Mouse (Mus musculus) neural tube, embryonic 14.5 days (tissue): ENCODE measurements around the gene Sec23a. TPM values are rescaled to one million over a fixed set of nuclear protein-coding genes. Genes with fewer than 3 reads are reported as not detected.
A peak's percentile ranks its signal among the peaks of the same experiment; 100 is the strongest.

Source experiments
- ATAC-seq: fragments of 200-750 bp; cut with Nextera tagmentation; 2 replicates; pipeline ENCODE4 v1.8.0; 2017; ENCODE audit warnings: low read depth, mild to moderate bottlenecking, moderate TSS enrichment, moderate library complexity
- H3K27ac ChIP-seq: fragments of 300-500 bp; sonication (generic); 2 replicates; pipeline ENCODE4 v1.5.1; 2014; ENCODE audit warnings: low read depth, mild to moderate bottlenecking, control low read depth, low read length, moderate library complexity, mixed read lengths
- H3K27me3 ChIP-seq: fragments of 300-500 bp; sonication (generic); 2 replicates; pipeline ENCODE4 v1.6.1; 2014; ENCODE audit warnings: low read length; ENCODE audit not compliant: control insufficient read depth, insufficient read depth
- H3K36me3 ChIP-seq: fragments of 300-500 bp; sonication (generic); 2 replicates; pipeline ENCODE4 v1.6.1; 2014; ENCODE audit warnings: low read length, mixed read lengths; ENCODE audit not compliant: control insufficient read depth, insufficient read depth
- H3K4me1 ChIP-seq: fragments of 300-500 bp; sonication (generic); 2 replicates; pipeline ENCODE4 v1.6.1; 2014; ENCODE audit warnings: low read length; ENCODE audit not compliant: control insufficient read depth, insufficient read depth
- H3K4me2 ChIP-seq: fragments of 300-500 bp; sonication (generic); 2 replicates; pipeline ENCODE4 v1.6.1; 2014; ENCODE audit warnings: mild to moderate bottlenecking, low read depth, low read length, control low read depth
- H3K4me3 ChIP-seq: fragments of 300-500 bp; sonication (generic); 2 replicates; pipeline ENCODE4 v1.5.1; 2014; ENCODE audit warnings: low read depth, low read length, control low read depth, mixed read lengths
- H3K9ac ChIP-seq: fragments of 300-500 bp; sonication (generic); replicated peaks from 2 replicates; pipeline ENCODE4 v1.6.1; 2014; ENCODE audit warnings: low read depth, mild to moderate bottlenecking, control low read depth, low read length, mixed read lengths
- H3K9me3 ChIP-seq: fragments of 300-500 bp; sonication (generic); 2 replicates; pipeline ENCODE4 v1.6.1; 2016; ENCODE audit warnings: low read length; ENCODE audit not compliant: control insufficient read depth
- WGBS: fragments of 180-500 bp; shearing (Covaris S2); extraction: QIAGEN DNeasy Blood & Tissue Kit; methylation state at CpG from one replicate; pipeline ENCODE4 v1.1.7; 2014; 5-methylcytosine and 5-hydroxymethylcytosine counted together
- polyA plus RNA-seq: library from polyadenylated mRNA; unstranded; fragments of >200 nt; fragmentation: Nextera tagmentation; extraction: Ambion mirVana; gene quantifications from 2 replicates; pipeline ENCODE4 v1.2.1, GENCODE M21; 2014

The Sec23a gene
- polyA plus RNA-seq, 1 experiment from 2014 or later: 127 TPM

DNA sequence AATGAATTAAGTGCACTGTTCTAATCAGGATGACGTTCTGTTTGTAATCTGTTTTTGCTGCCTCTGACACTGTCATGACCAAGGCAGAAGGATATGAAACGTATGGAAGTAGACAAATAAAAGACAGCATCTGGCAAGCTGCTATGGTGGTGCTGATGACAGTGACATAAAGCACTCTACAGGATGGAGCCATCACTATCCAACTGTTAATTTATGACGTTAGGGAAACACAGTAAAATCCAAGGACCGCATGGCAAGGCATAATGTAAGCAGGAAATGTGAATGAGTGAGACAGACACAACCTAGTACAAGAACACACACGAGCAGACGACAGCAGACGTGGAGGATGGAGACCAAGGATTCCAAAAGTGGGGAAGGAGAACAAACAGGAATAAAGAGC, 55.2 kb downstream of the Sec23a start:
- H3K27ac ChIP-seq: no peak overlapping the region
- H3K27me3 ChIP-seq: no peaks in the 10 kb centered on the region
- H3K4me1 ChIP-seq: no peaks in the 10 kb centered on the region
- 68% methylated on average over 7 of the region's 7 CpGs for WGBS
- no peak overlapping the region for H3K4me3 ChIP-seq
- no peaks in the 10 kb centered on the region for H3K9me3 ChIP-seq
- H3K4me2 ChIP-seq: no peak overlapping the region
- ATAC-seq: peak; percentile 65; the same call in 1 of the 2 replicates
- H3K36me3 ChIP-seq: no peaks in the 10 kb centered on the region
- H3K9ac ChIP-seq: no peak overlapping the region

DNA sequence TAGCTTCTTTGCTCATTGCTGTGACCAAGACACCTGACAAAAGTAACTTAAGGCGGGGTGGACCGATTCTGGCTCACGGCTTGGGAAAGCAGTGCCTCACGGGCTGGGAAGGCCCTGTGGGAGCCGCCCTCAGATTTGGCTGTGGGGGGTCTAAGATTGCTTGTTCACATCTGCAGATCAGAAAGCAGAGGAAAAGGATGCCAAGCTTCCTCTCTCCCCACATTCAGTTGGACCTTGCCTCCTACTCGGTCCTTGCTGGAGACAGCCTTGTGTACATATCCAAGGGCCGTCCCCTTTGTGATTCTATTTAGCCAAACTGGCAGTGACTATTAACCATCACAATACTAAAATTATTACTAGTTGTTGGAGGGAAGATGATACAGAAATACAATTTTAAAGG, 55.7 kb downstream of the Sec23a start:
- no peak overlapping the region for H3K4me2 ChIP-seq
- 78% methylated on average over 7 of the region's 7 CpGs for WGBS
- H3K4me1 ChIP-seq: no peaks in the 10 kb centered on the region
- no peaks in the 10 kb centered on the region for H3K27me3 ChIP-seq
- no peak overlapping the region for H3K4me3 ChIP-seq
- H3K36me3 ChIP-seq: no peaks in the 10 kb centered on the region
- H3K27ac ChIP-seq: no peak overlapping the region
- no peaks in the 10 kb centered on the region for H3K9me3 ChIP-seq
- no peak for ATAC-seq
- no peak overlapping the region for H3K9ac ChIP-seq

DNA sequence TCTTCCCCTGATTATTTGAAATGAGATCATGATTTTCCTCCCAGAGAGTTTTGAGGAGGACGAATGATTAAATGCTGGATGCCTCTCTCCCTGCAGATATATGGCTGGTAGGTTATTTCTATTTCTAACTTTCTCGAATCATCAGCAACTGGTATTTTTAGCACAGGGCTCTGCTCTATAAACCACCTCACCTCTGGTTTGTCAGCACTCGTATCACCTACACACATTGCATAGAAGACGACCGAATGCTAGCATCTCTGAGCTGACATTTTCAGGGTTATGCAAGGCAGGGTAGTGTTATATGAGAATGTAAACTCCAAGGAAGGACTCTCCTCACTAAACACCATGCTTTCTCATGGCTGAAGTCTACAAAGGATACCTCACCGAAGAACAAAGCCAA, 63.9 kb downstream of the Sec23a start:
- no peaks in the 10 kb centered on the region for H3K27me3 ChIP-seq
- ATAC-seq: no peak
- H3K27ac ChIP-seq: no peak overlapping the region
- H3K9me3 ChIP-seq: no peaks in the 10 kb centered on the region
- H3K4me2 ChIP-seq: no peak overlapping the region
- 89% methylated on average over 6 of the region's 6 CpGs for WGBS
- H3K36me3 ChIP-seq: no peaks in the 10 kb centered on the region
- no peaks in the 10 kb centered on the region for H3K4me1 ChIP-seq
- H3K9ac ChIP-seq: no peak overlapping the region
- no peak overlapping the region for H3K4me3 ChIP-seq

DNA sequence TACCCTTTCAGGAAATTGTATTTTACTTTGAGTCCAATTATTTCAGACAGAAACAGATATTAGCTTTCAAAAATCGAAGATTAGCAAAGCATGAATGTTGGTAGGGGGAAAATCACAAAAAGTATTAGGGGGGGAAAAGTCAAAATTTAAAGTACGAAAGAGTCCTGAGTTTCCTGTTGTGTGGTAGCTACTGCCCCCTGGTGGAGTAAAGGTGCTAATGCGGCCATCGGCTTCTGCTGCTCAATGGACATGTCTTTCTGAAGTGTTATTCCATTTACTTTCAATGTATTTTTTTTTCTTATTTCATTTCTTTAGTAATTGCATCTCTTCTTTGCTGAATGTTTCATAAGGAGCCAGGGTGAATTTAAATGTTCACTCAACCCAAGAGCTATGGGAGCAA, 64.6 kb downstream of the Sec23a start:
- Histone ChIP-seq H3K27me3 (no peaks in the 10 kb centered on the region), H3K4me3 (no peak overlapping the region), H3K36me3 (no peaks in the 10 kb centered on the region), H3K9me3 (no peaks in the 10 kb centered on the region), H3K27ac (no peak overlapping the region), H3K4me2 (no peak overlapping the region), H3K9ac (no peak overlapping the region), H3K4me1 (no peaks in the 10 kb centered on the region)
- 25% methylated on average over 4 of the region's 4 CpGs for WGBS
- no peak for ATAC-seq

GRCm38 (mm10) chr12:58942544-58942943, 69.3 kb downstream of the Sec23a start:
- Histone ChIP-seq H3K9me3 (no peaks in the 10 kb centered on the region), H3K4me2 (no peak overlapping the region), H3K9ac (no peak overlapping the region), H3K4me3 (no peak overlapping the region), H3K36me3 (no peaks in the 10 kb centered on the region), H3K27ac (no peak overlapping the region), H3K27me3 (no peaks in the 10 kb centered on the region), H3K4me1 (no peaks in the 10 kb centered on the region)
- ATAC-seq: no peak
- WGBS: 25% methylated on average over 4 of the region's 4 CpGs

- 79% methylated on average over 4 of the region's 4 CpGs for WGBS
These were observed 77.2 kb downstream of the Sec23a start for GRCm38 (mm10) chr12:58934580-58934979.

GRCm38 (mm10) chr12:58924996-58925395, 86.8 kb downstream of the Sec23a start:
- WGBS: 93% methylated on average over 15 of the region's 15 CpGs
- Histone ChIP-seq H3K9ac (no peak overlapping the region), H3K27me3 (no peaks in the 10 kb centered on the region), H3K4me2 (no peak overlapping the region), H3K4me1 (no peaks in the 10 kb centered on the region), H3K4me3 (no peak overlapping the region), H3K9me3 (no peaks in the 10 kb centered on the region), H3K27ac (no peak overlapping the region), H3K36me3 (no peaks in the 10 kb centered on the region)
- no peak for ATAC-seq

More at GRCm38 (mm10) chr12:58934580-58934979, 77.2 kb downstream of the Sec23a start:
- Histone ChIP-seq H3K9ac (no peak overlapping the region), H3K4me1 (no peaks in the 10 kb centered on the region), H3K36me3 (no peaks in the 10 kb centered on the region), H3K27me3 (no peaks in the 10 kb centered on the region), H3K9me3 (no peaks in the 10 kb centered on the region), H3K4me3 (no peak overlapping the region), H3K4me2 (no peak overlapping the region), H3K27ac (no peak overlapping the region)
- no peak for ATAC-seq

- Histone ChIP-seq H3K4me2 (no peak overlapping the region), H3K27ac (no peak overlapping the region), H3K4me3 (no peak overlapping the region), H3K9ac (no peak overlapping the region), H3K27me3 (no peaks in the 10 kb centered on the region), H3K4me1 (no peaks in the 10 kb centered on the region), H3K36me3 (no peaks in the 10 kb centered on the region), H3K9me3 (no peaks in the 10 kb centered on the region)
- peak; percentile 49; the same call in 1 of the 2 replicates for ATAC-seq
- WGBS: 74% methylated on average over 3 of the region's 3 CpGs
These were observed 87.8 kb downstream of the Sec23a start for GRCm38 (mm10) chr12:58924025-58924424.

DNA sequence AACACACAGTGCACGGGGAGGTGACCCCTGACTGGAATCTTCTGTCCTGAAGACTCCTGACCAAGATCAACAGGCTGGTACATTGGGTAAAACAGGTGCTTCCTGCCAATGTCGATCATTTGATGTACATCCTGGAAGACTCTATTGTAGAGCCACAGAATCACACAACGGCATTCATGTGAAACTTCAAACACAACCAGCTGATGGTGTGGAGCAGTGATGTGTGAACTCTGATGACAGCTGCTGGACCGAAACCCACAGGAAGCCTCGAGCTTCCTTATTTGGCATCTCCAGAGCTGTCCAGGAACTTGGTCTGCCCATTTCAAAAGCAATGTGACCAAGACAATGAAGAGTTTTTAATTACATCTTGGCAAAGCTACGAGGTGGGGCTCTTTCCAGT, 91.0 kb downstream of the Sec23a start:
- H3K9ac ChIP-seq: no peak overlapping the region
- 86% methylated on average over 6 of the region's 6 CpGs for WGBS
- no peaks in the 10 kb centered on the region for H3K4me1 ChIP-seq
- H3K27me3 ChIP-seq: no peaks in the 10 kb centered on the region
- ATAC-seq: no peak
- no peak overlapping the region for H3K27ac ChIP-seq
- no peak overlapping the region for H3K4me3 ChIP-seq
- no peaks in the 10 kb centered on the region for H3K9me3 ChIP-seq
- no peak overlapping the region for H3K4me2 ChIP-seq
- H3K36me3 ChIP-seq: no peaks in the 10 kb centered on the region

- no peak overlapping the region for H3K9ac ChIP-seq
- H3K4me2 ChIP-seq: no peak overlapping the region
- H3K4me3 ChIP-seq: no peak overlapping the region
- H3K9me3 ChIP-seq: no peaks in the 10 kb centered on the region
- H3K27ac ChIP-seq: no peak overlapping the region
- 73% methylated on average over 3 of the region's 3 CpGs for WGBS
- no peaks in the 10 kb centered on the region for H3K36me3 ChIP-seq
- ATAC-seq: no peak
- H3K4me1 ChIP-seq: no peaks in the 10 kb centered on the region
- no peaks in the 10 kb centered on the region for H3K27me3 ChIP-seq
These were observed 92.3 kb downstream of the Sec23a start for GRCm38 (mm10) chr12:58919516-58919915.
